Mouse (Mus musculus) C2C12 (cell line): Measurements from ENCODE around the gene Kcnk5.

ENCODE experiments used
- CTCF ChIP-seq: IDR thresholded peaks from one replicate; pipeline ENCODE4 v1.5.1; 2011; ENCODE audit not compliant: control insufficient read depth, insufficient read depth, insufficient read length
- USF1 ChIP-seq: IDR thresholded peaks from one replicate; pipeline ENCODE4 v1.6.1; 2011; ENCODE audit warnings: low read depth, mild to moderate bottlenecking, control low read depth, moderate library complexity

- TF ChIP-seq CTCF (no peak), USF1 (no peak)
These were observed 32.5 kb upstream of the Kcnk5 start for GRCm38 (mm10) chr14:20214125-20214524.
